ENCODE assay signal across 11 mouse cellular contexts in the genomic region with DNA sequence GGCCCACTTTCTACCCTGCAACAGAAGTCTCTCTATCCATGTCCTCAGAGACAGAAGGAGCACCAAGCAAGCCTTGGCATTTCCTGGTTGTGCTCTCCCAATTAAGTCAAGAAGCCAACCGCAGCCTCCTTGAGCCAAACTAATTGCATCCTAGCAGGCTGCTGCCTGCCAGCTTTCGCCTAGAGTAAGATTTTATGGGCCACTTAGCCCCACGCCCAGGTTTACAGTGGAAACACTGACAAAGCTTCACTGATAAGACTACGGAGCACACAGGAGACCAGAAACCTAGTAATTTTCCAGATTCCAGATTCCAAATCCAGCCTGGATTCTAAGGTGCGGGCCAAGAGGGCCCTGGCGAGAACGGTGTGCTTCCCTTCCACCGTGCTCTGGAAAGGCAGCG.
DNase-seq lines count a peak whose midpoint lies in the region; ATAC-seq lines count a peak whose summit lies in the region.
"Had no signal": no experiment of that assay in that cellular context is flagged by ENCODE, and none has a peak within 500 bp of the region (broad histone marks: within the 10 kb centered on the region; RNA-seq: fewer than 3 reads in every experiment).

No protein-coding gene starts in this region.

- no peak overlapping the region for H3K4me2 ChIP-seq in kidney, embryonic 15.5 days
- no peak overlapping the region for H3K4me2 ChIP-seq in kidney, embryonic 14.5 days (replicated peaks; ENCODE audit: low read depth, low read length)
- H3K4me2 ChIP-seq: heart, embryonic 15.5 days had no signal

- no peak overlapping the region for H3K4me3 ChIP-seq in kidney, embryonic 15.5 days (replicated peaks)
- H3K4me3 ChIP-seq in kidney, embryonic 14.5 days (ENCODE audit: low read length), result no peak overlapping the region
- H3K4me3 ChIP-seq: heart, embryonic 15.5 days had no signal

- H3K36me3 ChIP-seq in kidney, embryonic 15.5 days, result no peaks in the 10 kb centered on the region
- H3K36me3 ChIP-seq in kidney, embryonic 14.5 days (ENCODE audit: control insufficient read depth, insufficient read depth, low read length), result no peaks in the 10 kb centered on the region
- H3K36me3 ChIP-seq: heart, embryonic 15.5 days had no signal

- 0 out of 2 replicates have a peak overlapping the region, but pooled peaks have one; percentile 10 for H3K27ac ChIP-seq in kidney, embryonic 15.5 days
- H3K27ac ChIP-seq in kidney, embryonic 14.5 days (ENCODE audit: low read depth, low read length), result no peak overlapping the region
- H3K27ac ChIP-seq: heart, embryonic 15.5 days had no signal

- H3K9ac ChIP-seq in kidney, embryonic 15.5 days, result no peak overlapping the region
- H3K9ac ChIP-seq in kidney, embryonic 14.5 days (ENCODE audit: low read depth, low read length), result no peak overlapping the region
- H3K9ac ChIP-seq: heart, embryonic 15.5 days; liver, postnatal 0 days had no signal

- WGBS in kidney, embryonic 15.5 days, result 62% methylated on average over 9 of the region's 9 CpGs
- 62% methylated on average over 9 of the region's 9 CpGs for WGBS in kidney, embryonic 14.5 days

- H3K9me3 ChIP-seq in kidney, embryonic 15.5 days (replicated peaks), result no peaks in the 10 kb centered on the region
- H3K9me3 ChIP-seq in kidney, embryonic 14.5 days (ENCODE audit: control insufficient read depth, low read length), result no peaks in the 10 kb centered on the region
- H3K9me3 ChIP-seq: heart, embryonic 15.5 days had no signal

- peak; percentile 11 for DNase-seq in adrenal gland, postnatal 14 days
- DNase-seq in adrenal gland, adult (ENCODE audit: inconsistent age in 2 of 2, low spot score in 1 of 2), result no peak
- DNase-seq in urinary bladder, postnatal 14 days (ENCODE audit: low spot score), result peak; percentile 43
- DNase-seq in urinary bladder, postnatal 25 days (ENCODE audit: low spot score), result no peak
- DNase-seq in left cerebral cortex, postnatal 14 days (ENCODE audit: low spot score in 2 of 2), result no peak
- DNase-seq in layer of hippocampus, adult 8-10 months (ENCODE audit: low spot score in 2 of 2), result no peak
- DNase-seq: cerebellum, adult 9-10 months; liver, postnatal 0 days had no signal

- peaks cover 14% of the 10 kb centered on the region for H3K4me1 ChIP-seq in kidney, embryonic 15.5 days
- H3K4me1 ChIP-seq in kidney, embryonic 14.5 days (ENCODE audit: control insufficient read depth, insufficient read depth, low read length), result no peaks in the 10 kb centered on the region
- H3K4me1 ChIP-seq: heart, embryonic 15.5 days had no signal

- no peak for ATAC-seq in kidney, embryonic 15.5 days (replicated peaks; ENCODE audit: low FRiP score)
- no peak for ATAC-seq in kidney, embryonic 14.5 days (ENCODE audit: low FRiP score, low TSS enrichment)
- ATAC-seq: liver, postnatal 0 days had no signal

- intact Hi-C loops in left cerebral cortex, postnatal 14 days (cut with DNase I), result no loop called here

- H3K27me3 ChIP-seq in kidney, embryonic 15.5 days, result 0 out of 2 replicates have a peak, but pooled peaks cover 3% of the 10 kb centered on the region
- no peaks in the 10 kb centered on the region for H3K27me3 ChIP-seq in kidney, embryonic 14.5 days (ENCODE audit: control insufficient read depth, insufficient read depth, low read length)

Comparison
In these comparisons a context has a peak if more than half of its experiments do, and no peak if none do; other contexts are left out.
1. DNase-seq: peak in adrenal gland, postnatal 14 days (single experiment) and urinary bladder, postnatal 14 days (single experiment); none in adrenal gland, adult (0 of 2), urinary bladder, postnatal 25 days (single experiment), left cerebral cortex, postnatal 14 days (0 of 2) and layer of hippocampus, adult 8-10 months (0 of 2).